Mouse (Mus musculus) cerebellum, adult 11 months (tissue): ENCODE results near the gene Lpgat1.

Source experiments
- DNase-seq: peaks from one replicate; pipeline ENCODE4 v3.0.0; 2022

Gene Lpgat1

DNA sequence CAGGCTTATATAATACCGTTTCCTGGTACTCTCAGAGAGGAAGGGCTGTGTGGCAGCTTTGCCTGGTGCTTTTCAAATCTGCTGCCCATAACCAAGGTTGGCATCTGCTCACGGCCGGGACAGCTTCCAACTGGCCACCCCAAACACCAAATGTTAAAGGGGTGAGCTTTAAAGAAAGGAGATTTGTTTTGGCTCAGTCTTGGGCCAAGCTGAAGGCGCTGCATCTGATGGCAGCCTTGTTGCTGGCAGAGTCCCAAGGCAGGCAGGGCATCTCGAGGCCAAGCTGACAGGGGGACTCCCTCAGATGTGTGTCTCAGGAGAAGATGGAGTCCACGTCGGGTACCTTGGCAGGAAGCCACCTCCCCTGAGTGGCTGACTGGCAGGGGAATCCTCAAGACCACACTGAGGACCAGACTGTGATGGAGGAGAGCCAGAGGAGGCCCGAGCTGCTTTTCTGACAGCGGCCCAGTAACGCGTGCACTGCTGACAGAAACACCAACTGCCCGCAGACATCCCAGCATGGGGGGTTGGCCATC is 91.1 kb downstream of the Lpgat1 start:
- peak; percentile 88 for DNase-seq

DNA sequence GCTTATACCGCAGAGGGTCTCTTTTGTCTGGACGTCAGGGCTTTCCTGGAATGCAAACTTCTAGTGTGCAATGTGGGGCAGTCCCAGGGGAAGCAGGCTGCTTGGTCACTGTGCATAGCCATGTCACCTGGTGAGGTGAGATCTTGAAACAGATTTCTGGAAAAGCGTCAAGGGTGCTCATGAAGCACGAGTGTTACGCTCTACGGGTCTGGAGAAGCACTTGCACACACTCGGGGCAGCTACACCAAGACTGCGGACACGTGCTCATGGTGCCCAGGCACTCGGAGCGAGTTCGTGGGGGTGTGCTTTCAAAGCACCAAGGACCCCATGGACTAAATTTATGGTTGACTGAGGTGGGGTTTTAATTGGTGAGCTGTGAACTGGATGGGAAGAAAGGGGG is 94.1 kb downstream of the Lpgat1 start:
- DNase-seq, result no peak

DNA sequence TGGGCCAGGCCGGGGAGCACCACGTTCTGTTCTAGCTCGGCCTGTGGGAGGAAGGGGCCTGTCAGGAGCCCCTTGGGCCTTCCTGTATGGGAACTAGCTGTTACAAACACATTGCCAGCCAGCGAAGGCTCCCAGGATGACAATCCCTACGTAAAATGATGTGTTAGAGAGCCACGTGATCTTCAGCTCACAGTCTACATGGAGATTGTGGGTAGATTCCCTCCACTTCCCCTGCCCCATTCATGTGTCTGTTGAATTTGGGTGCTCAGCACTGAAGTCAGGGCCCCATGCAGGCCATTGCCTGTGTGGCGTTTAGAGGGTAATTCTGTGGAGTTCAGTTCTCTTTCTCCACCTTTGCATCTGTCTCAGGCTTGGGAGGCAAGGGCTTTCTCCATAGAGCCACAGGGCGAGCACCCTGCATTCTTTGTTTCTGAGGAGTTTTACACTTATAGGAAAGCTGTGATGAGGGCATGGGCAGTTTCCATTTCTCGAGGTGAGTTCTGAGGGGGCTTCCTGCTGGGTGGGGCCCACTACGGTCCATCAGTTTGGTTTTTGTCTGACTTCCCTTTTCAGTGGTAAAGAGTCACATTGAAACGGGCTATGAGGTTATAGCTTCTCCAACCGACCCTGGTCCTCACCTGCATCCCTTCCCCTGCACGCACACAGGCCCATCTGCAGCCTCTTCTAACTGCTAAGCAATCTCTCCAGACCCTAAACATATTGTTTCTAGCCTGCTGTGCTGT is 95.5 kb downstream of the Lpgat1 start:
- no peak for DNase-seq

DNA sequence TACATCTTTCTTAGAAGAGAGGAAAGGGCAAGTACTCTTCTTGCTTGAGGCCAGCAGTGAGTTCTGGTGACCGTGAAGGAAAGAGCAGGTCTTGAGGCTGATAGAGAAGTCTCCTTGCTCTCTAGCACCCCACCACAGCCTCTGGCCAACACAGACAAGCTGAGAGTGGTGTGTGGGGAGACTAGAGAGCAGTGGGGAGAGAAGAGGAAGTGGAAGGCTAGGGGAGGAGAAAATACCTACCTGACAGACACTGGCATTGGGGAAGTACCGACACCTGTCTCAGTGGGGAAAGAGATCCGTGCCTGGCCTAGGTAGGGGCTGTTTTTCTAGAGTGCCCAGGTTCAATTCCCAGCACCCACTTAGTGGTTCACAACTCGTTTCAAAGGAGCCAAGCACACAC is 96.6 kb downstream of the Lpgat1 start:
- no peak for DNase-seq

DNA sequence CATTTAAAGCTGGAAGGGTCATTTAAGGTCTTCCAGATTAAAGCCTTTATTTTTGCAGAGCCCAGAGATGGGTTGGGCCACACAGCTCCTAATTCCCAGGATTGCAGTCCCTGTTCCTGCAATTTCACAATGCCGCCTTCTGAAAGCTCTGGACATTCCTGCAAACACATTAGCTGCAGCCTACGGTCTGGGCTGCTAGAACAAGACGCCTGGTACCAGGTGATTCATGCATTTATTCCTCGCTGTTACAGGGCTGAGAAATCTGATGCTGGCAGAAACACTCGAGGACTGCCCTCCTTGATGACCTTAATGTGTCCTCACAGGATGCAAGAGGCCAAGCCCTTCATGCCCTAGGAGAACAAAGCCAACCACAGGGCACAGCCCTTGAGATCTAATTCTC is 97.3 kb downstream of the Lpgat1 start:
- DNase-seq, result no peak

DNA sequence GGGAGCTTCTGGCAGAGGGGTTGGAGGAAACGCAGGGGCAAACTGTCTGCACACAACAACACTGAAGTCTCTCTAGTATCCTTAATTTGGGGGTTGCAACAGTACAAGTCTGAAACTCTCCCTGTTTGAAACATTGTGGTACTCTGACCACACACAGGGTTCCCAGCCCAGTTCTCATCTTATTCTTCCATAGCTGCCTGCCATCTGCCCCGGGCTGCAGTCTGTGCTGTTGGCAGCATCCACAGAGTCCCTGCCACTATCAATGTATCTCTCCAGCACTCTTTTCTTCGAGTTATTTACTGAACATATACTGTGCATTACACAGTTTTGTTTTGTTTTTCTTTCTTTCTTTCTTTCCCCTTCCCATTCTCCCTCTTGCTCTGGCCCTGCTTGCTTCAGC is 99.0 kb downstream of the Lpgat1 start:
- DNase-seq, result no peak

DNA sequence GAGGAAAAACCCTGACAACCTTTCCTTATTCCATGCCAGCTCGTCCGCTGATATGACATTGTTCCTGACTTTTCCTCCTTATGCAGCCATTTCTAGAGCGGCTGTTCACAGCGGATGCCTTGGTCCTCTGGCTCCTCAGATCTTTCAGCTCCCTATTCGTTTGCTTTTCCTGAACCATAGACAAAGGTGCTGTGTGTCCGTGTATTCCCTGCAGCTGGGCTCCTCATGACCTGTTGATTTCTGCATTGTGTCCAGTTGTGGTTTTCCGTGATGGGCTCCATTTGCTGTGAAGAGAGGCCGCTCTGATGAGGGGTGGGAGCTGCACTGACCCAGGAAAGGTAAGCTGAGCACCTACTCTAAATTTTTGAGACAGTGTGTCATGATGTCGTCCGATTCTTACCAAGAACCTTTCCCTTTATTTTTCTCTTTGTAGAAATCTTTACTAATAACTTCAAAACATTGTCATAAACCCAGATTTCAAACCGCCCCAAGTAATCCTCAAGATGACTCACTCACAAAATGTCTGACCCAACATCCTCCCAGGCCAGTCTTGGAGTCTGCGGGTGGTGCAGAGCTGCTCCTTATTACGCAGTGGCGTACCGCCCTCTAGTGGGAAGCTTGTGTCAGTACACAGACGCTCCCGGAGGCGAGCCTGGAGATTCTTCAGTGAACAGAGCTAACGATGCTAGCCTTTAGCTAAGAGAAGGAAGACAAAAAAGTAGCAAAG is 99.9 kb downstream of the Lpgat1 start:
- peak; percentile 78 for DNase-seq

DNA sequence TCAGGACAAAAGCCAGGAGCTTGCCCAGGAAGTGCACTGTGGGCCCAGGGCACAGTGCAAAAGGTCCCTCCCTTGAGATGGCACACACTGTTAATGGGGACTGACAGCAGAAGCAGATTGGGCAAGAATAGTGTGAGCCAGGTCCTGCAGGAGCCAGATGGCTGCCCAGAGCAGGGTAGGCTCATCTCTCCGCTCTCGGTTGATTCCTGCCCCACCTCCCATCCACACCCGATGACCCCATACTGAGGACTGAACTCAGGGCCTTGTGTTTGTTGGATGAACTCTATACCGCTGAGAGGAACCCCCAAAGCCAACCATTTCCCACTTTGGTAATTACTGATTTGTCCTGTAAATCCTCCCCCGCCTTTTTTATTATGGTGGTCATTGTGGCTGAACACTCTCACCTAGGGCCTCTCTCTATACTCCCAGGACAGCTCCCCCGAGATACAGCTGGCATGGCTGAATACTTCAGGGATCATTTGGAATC is 100.6 kb downstream of the Lpgat1 start:
- no peak for DNase-seq

DNA sequence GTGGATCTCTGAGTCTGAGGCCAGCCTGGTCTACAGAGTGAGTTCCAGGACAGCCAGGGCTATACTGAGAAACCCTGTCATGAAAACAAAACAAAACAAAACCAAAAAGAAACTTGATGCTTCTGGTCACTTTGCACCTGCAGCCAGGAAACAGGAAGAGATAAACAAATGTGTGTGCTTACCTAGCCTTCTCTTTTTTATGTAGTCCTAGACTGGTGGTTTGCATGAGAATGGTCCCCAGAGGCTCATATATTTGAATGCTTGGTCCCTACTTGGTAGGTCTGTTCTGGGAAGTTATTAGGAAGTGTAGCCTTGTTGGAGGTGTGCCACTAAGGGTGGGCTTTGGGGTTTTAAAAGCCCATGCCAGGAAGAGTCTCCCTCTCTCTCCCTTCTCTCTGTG is 101.4 kb downstream of the Lpgat1 start:
- DNase-seq, result no peak

DNA sequence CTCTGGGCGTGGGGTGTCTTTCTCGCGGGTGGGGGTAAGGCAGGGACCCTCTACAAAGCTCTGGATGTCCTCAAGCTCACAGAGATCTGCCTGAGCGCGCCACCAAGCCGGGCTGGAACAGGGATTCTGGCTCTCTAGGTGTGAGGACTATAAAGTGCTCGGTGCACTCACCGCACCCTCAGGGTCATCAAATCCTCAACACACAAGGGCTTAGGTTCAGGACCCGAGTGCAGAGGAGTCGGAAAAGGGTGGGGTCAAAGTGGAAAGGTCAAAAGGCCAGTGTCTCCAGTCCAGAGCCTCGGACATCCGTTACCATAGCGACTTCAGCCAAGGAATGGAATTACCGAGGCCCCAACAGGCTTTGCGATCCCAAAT is 103.3 kb downstream of the Lpgat1 start:
- no peak for DNase-seq

DNA sequence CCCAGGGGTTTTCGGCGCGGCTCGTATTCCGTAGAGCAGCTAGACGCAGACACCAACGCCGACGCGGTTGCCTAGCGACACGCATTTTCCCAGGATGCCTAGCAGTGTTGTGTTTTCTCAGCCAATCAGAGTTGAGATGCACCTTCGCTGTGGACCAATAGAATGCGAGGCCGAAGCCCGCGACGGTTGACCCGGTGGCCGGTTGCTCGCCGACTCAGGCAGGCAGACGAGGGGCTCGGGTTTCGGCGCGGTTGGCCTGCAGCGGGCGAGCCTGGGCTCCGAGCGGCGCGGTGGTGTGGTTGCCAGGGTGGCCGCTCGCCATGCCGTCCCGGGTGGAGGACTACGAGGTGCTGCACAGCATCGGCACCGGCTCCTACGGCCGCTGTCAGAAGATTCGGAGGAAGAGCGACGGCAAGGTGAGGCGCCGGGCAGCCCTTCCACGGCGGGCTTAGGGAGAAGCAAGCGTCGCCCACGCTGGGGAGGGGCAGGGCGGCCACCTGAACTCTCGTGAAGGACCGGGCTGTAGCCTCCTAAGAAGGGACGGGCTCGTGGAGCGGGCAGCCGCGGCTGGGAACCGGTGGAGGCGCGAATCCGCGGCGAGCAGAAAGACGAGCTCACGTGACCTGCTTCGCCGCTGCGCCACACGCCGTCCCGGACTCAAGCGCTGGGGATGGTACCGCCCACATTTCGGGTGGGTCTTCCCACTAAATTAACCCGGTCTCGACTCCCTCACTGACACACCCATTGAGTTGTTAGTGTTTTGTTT is 103.9 kb downstream of the Lpgat1 start, which contains the start of gene Nek2:
Nek2 (plus strand) TSS at position 119 of the 766 bp plus-strand sequence.
- DNase-seq, result peak; percentile 88

DNA sequence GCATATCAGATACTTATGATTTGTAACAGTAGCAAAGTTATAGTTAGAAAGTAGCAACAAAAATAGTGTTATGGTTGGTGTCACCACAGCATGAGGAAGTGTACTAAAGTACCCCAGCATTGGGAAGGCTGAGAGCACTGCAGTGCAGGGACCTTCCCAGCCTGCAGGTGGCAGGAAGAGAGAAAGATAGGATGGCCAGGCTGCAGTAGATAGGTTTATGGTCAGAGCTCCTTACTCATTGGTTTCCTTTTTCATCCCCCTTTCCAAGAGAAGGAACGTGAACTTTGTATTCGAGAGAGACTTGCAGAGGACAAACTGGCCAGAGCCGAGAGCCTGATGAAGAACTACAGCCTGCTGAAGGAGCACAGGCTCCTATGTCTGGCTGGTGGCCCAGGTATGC is 111.5 kb downstream of the Lpgat1 start:
- DNase-seq, result no peak

DNA sequence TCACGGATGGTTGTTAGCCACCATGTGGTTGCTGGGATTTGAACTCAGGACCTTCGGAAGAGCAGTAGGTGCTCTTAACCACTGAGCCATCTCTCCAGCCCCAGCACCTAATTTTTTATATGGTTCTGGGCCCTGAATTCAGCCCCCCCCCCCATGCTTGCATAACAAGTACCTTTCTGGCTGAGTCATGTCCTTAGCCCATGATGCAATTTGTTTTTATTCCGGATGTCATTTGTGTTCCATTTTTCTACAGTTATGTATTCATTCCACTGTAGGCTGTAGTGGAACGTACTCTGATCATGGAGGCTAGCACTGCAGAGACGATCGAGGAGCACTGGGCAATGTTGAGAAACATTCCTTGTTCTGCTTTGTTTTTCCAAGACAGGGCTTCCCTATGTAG is 115.8 kb downstream of the Lpgat1 start:
- no peak for DNase-seq
